Mouse (Mus musculus) neural tube, embryonic 15.5 days (tissue): Measurements from ENCODE around the gene Gm21988. TPM values are rescaled to one million over a fixed set of nuclear protein-coding genes. Genes with fewer than 3 reads are reported as not detected.

ENCODE experiments used
- ATAC-seq: fragments of 200-750 bp; cut with Nextera tagmentation; 2 replicates; pipeline ENCODE4 v1.8.0; 2017; ENCODE audit warnings: mild to moderate bottlenecking, moderate TSS enrichment, moderate library complexity; ENCODE audit not compliant: low FRiP score
- H3K27ac ChIP-seq: fragments of 300-500 bp; sonication (generic); replicated peaks from 2 replicates; pipeline ENCODE4 v1.5.1; 2015; ENCODE audit warnings: mild to moderate bottlenecking, inconsistent platforms
- H3K27me3 ChIP-seq: fragments of 300-500 bp; sonication (generic); replicated peaks from 2 replicates; pipeline ENCODE4 v1.6.1; 2015; ENCODE audit warnings: inconsistent platforms
- H3K36me3 ChIP-seq: fragments of 300-500 bp; sonication (generic); 2 replicates; pipeline ENCODE4 v1.6.1; 2015; ENCODE audit warnings: inconsistent platforms
- H3K4me1 ChIP-seq: fragments of 300-500 bp; sonication (generic); 2 replicates; pipeline ENCODE4 v1.6.1; 2015; ENCODE audit warnings: inconsistent platforms
- H3K4me2 ChIP-seq: fragments of 300-500 bp; sonication (generic); 2 replicates; pipeline ENCODE4 v1.6.1; 2015; ENCODE audit warnings: inconsistent platforms, mild to moderate bottlenecking, moderate library complexity
- H3K4me3 ChIP-seq: fragments of 300-500 bp; sonication (generic); replicated peaks from 2 replicates; pipeline ENCODE4 v1.5.1; 2015; ENCODE audit warnings: mild to moderate bottlenecking, inconsistent platforms
- H3K9ac ChIP-seq: fragments of 300-500 bp; sonication (generic); replicated peaks from 2 replicates; pipeline ENCODE4 v1.6.1; 2015; ENCODE audit warnings: mild to moderate bottlenecking, inconsistent platforms
- H3K9me3 ChIP-seq: fragments of 300-500 bp; sonication (generic); replicated peaks from 2 replicates; pipeline ENCODE4 v1.6.1; 2016; ENCODE audit warnings: inconsistent platforms
- WGBS: fragments of 180-500 bp; shearing (Covaris S2); methylation state at CpG from one replicate; pipeline ENCODE4 v1.1.7; 2015; ENCODE audit warnings: mixed read lengths; 5-methylcytosine and 5-hydroxymethylcytosine counted together
- polyA plus RNA-seq: library from polyadenylated mRNA; unstranded; fragments of >200 nt; fragmentation: Nextera tagmentation; extraction: Ambion mirVana; gene quantifications from 2 replicates; pipeline ENCODE4 v1.2.1, GENCODE M21; 2015

The Gm21988 gene
- polyA plus RNA-seq, 1 experiment from 2014 or later, result 16.0 TPM

GRCm38 (mm10) chr11:70234497-70234896 is 5.1 kb downstream of the Gm21988 start:
- no peak for ATAC-seq
- no peak overlapping the region for H3K4me3 ChIP-seq
- no peak overlapping the region for H3K4me2 ChIP-seq
- H3K9me3 ChIP-seq, result no peaks in the 10 kb centered on the region
- peaks cover 22% of the 10 kb centered on the region for H3K27me3 ChIP-seq
- no peak overlapping the region for H3K27ac ChIP-seq
- no peak overlapping the region for H3K9ac ChIP-seq
- peaks cover 16% of the 10 kb centered on the region for H3K36me3 ChIP-seq
- H3K4me1 ChIP-seq, result peaks cover 43% of the 10 kb centered on the region
- WGBS, result 97% methylated on average over 8 of the region's 8 CpGs

- peaks cover 16% of the 10 kb centered on the region for H3K36me3 ChIP-seq
- H3K27me3 ChIP-seq, result peaks cover 27% of the 10 kb centered on the region
- 70% methylated on average over 5 of the region's 5 CpGs for WGBS
- H3K4me3 ChIP-seq, result no peak overlapping the region
- H3K4me2 ChIP-seq, result no peak overlapping the region
- H3K9me3 ChIP-seq, result no peaks in the 10 kb centered on the region
- no peak overlapping the region for H3K27ac ChIP-seq
- H3K4me1 ChIP-seq, result peaks cover 46% of the 10 kb centered on the region
- H3K9ac ChIP-seq, result no peak overlapping the region
- ATAC-seq, result no peak
These were observed 5.6 kb downstream of the Gm21988 start for GRCm38 (mm10) chr11:70234037-70234436.

- no peak for ATAC-seq
- Histone ChIP-seq H3K27ac (no peak overlapping the region), H3K4me3 (peak overlapping the region; percentile 36; the same call in 1 of the 2 replicates), H3K4me1 (peaks cover 42% of the 10 kb centered on the region), H3K9me3 (no peaks in the 10 kb centered on the region), H3K4me2 (peak overlapping the region; percentile 55), H3K36me3 (peaks cover 16% of the 10 kb centered on the region), H3K9ac (no peak overlapping the region; the same call in 1 of the 2 replicates), H3K27me3 (peaks cover 37% of the 10 kb centered on the region)
- WGBS, result 41% methylated on average over 8 of the region's 8 CpGs
These were observed 6.6 kb downstream of the Gm21988 start for GRCm38 (mm10) chr11:70233016-70233415.

- Histone ChIP-seq H3K36me3 (peaks cover 16% of the 10 kb centered on the region), H3K4me3 (peak overlapping the region; percentile 36), H3K4me1 (peaks cover 42% of the 10 kb centered on the region), H3K9me3 (no peaks in the 10 kb centered on the region), H3K9ac (peak overlapping the region; percentile 47), H3K27me3 (peaks cover 42% of the 10 kb centered on the region), H3K4me2 (peak overlapping the region; percentile 55), H3K27ac (no peak overlapping the region)
- ATAC-seq, result no peak
- 6% methylated on average over 9 of the region's 10 CpGs for WGBS
These were observed 7.1 kb downstream of the Gm21988 start for GRCm38 (mm10) chr11:70232546-70232945.

- Histone ChIP-seq H3K27me3 (peaks cover 62% of the 10 kb centered on the region), H3K4me1 (peaks cover 42% of the 10 kb centered on the region), H3K4me3 (peak overlapping the region; percentile 18), H3K9ac (no peak overlapping the region), H3K36me3 (peaks cover 9% of the 10 kb centered on the region), H3K9me3 (no peaks in the 10 kb centered on the region), H3K4me2 (peak overlapping the region; percentile 63), H3K27ac (no peak overlapping the region)
- no peak for ATAC-seq
- under 1% methylated on average over 32 of the region's 32 CpGs for WGBS
These were observed 9.3 kb downstream of the Gm21988 start for GRCm38 (mm10) chr11:70230239-70230727.

- peak within 1 kb of the TSS; percentile 46; the same call in 1 of the 2 replicates for H3K27ac ChIP-seq
These were observed 10.2 kb downstream of the Gm21988 start, which contains the start of gene Bcl6b for GRCm38 (mm10) chr11:70229260-70230010. TSS of gene Bcl6b (minus strand) at chr11:70229798.

GRCm38 (mm10) chr11:70228828-70229227 is 10.8 kb downstream of the Gm21988 start:
- no peak for ATAC-seq
- peaks cover 39% of the 10 kb centered on the region for H3K4me1 ChIP-seq
- peak overlapping the region; percentile 23; the same call in 1 of the 2 replicates for H3K9ac ChIP-seq
- H3K27ac ChIP-seq, result peak overlapping the region; percentile 46; the same call in 1 of the 2 replicates
- H3K27me3 ChIP-seq, result peaks cover 74% of the 10 kb centered on the region
- no peaks in the 10 kb centered on the region for H3K9me3 ChIP-seq
- WGBS, result under 1% methylated on average over 19 of the region's 19 CpGs
- no peaks in the 10 kb centered on the region for H3K36me3 ChIP-seq
- H3K4me3 ChIP-seq, result peak overlapping the region; percentile 29
- H3K4me2 ChIP-seq, result peak overlapping the region; percentile 63

More at GRCm38 (mm10) chr11:70229260-70230010, 10.2 kb downstream of the Gm21988 start, which contains the start of gene Bcl6b:
- Histone ChIP-seq H3K27me3 (peaks cover 70% of the 10 kb centered on the region), H3K9me3 (no peaks in the 10 kb centered on the region), H3K4me3 (peak within 1 kb of the TSS; percentile 29), H3K4me1 (peaks cover 42% of the 10 kb centered on the region), H3K9ac (peak within 1 kb of the TSS; percentile 23; the same call in 1 of the 2 replicates), H3K4me2 (peak within 1 kb of the TSS; percentile 63), H3K36me3 (peaks cover under 1% of the 10 kb centered on the region; the same call in 1 of the 2 replicates)
- ATAC-seq, result no peak
- 2% methylated on average over 39 of the region's 39 CpGs for WGBS

- Histone ChIP-seq H3K27me3 (peaks cover 74% of the 10 kb centered on the region), H3K27ac (no peak overlapping the region), H3K4me1 (peaks cover 35% of the 10 kb centered on the region), H3K9me3 (no peaks in the 10 kb centered on the region), H3K9ac (no peak overlapping the region), H3K36me3 (no peaks in the 10 kb centered on the region), H3K4me3 (0 out of 2 replicates have a peak overlapping the region, but pooled peaks have one; percentile 29), H3K4me2 (peak overlapping the region; percentile 63)
- ATAC-seq, result no peak
- WGBS, result 90% methylated on average over 4 of the region's 4 CpGs
These were observed 11.9 kb downstream of the Gm21988 start for GRCm38 (mm10) chr11:70227661-70228245.

GRCm38 (mm10) chr11:70227126-70227525 is 12.5 kb downstream of the Gm21988 start:
- 26% methylated on average over 5 of the region's 5 CpGs for WGBS
- H3K4me1 ChIP-seq, result peaks cover 39% of the 10 kb centered on the region
- H3K4me3 ChIP-seq, result peak overlapping the region; percentile 33

GRCm38 (mm10) chr11:70226602-70226890 is 13.1 kb downstream of the Gm21988 start:
- ATAC-seq, result no peak
- Histone ChIP-seq H3K36me3 (no peaks in the 10 kb centered on the region), H3K27me3 (peaks cover 71% of the 10 kb centered on the region), H3K4me3 (peak overlapping the region; percentile 33), H3K4me2 (peak overlapping the region; percentile 63), H3K27ac (peak overlapping the region; percentile 13; the same call in 1 of the 2 replicates), H3K9me3 (no peaks in the 10 kb centered on the region), H3K9ac (peak overlapping the region; percentile 36; the same call in 1 of the 2 replicates), H3K4me1 (peaks cover 45% of the 10 kb centered on the region)
- 4% methylated on average over 18 of the region's 18 CpGs for WGBS

More at GRCm38 (mm10) chr11:70227126-70227525, 12.5 kb downstream of the Gm21988 start:
- H3K36me3 ChIP-seq, result no peaks in the 10 kb centered on the region
- peaks cover 74% of the 10 kb centered on the region for H3K27me3 ChIP-seq
- 0 out of 2 replicates have a peak overlapping the region, but pooled peaks have one; percentile 36 for H3K9ac ChIP-seq
- H3K9me3 ChIP-seq, result no peaks in the 10 kb centered on the region
- no peak for ATAC-seq
- peak overlapping the region; percentile 63 for H3K4me2 ChIP-seq
- H3K27ac ChIP-seq, result 0 out of 2 replicates have a peak overlapping the region, but pooled peaks have one; percentile 13

GRCm38 (mm10) chr11:70225798-70226601 is 13.6 kb downstream of the Gm21988 start:
- H3K27ac ChIP-seq, result peak overlapping the region; percentile 13; the same call in 1 of the 2 replicates

More at GRCm38 (mm10) chr11:70225798-70226601, 13.6 kb downstream of the Gm21988 start:
- no peaks in the 10 kb centered on the region for H3K9me3 ChIP-seq
- H3K27me3 ChIP-seq, result peaks cover 66% of the 10 kb centered on the region
- H3K4me1 ChIP-seq, result peaks cover 47% of the 10 kb centered on the region
- peak overlapping the region; percentile 33 for H3K4me3 ChIP-seq
- H3K4me2 ChIP-seq, result peak overlapping the region; percentile 63
- 19% methylated on average over 27 of the region's 27 CpGs for WGBS
- no peaks in the 10 kb centered on the region for H3K36me3 ChIP-seq
- H3K9ac ChIP-seq, result peak overlapping the region; percentile 36; the same call in 1 of the 2 replicates
- peak; percentile 19; the same call in 1 of the 2 replicates for ATAC-seq
